Mouse (Mus musculus) forebrain, embryonic 15.5 days (tissue): ENCODE data around the gene 2810004N23Rik. TPM values are rescaled to one million over a fixed set of nuclear protein-coding genes. Genes with fewer than 3 reads are reported as not detected.

ENCODE experiments used
- ATAC-seq: fragments of 200-750 bp; cut with Nextera tagmentation; replicated peaks from 2 replicates; pipeline ENCODE4 v1.8.0; 2017; ENCODE audit warnings: mild to moderate bottlenecking, moderate TSS enrichment, moderate library complexity
- H3K27ac ChIP-seq: fragments of 300-500 bp; sonication (generic); replicated peaks from 2 replicates; pipeline ENCODE4 v1.5.1; 2015; ENCODE audit warnings: mild to moderate bottlenecking, inconsistent platforms
- H3K27me3 ChIP-seq: fragments of 300-500 bp; sonication (generic); 2 replicates; pipeline ENCODE4 v1.6.1; 2015; ENCODE audit warnings: inconsistent platforms
- H3K36me3 ChIP-seq: fragments of 300-500 bp; sonication (generic); 2 replicates; pipeline ENCODE4 v1.6.1; 2015; ENCODE audit warnings: mild to moderate bottlenecking, inconsistent platforms
- H3K4me1 ChIP-seq: fragments of 300-500 bp; sonication (generic); 2 replicates; pipeline ENCODE4 v1.6.1; 2015; ENCODE audit warnings: inconsistent platforms
- H3K4me2 ChIP-seq: fragments of 300-500 bp; sonication (generic); replicated peaks from 2 replicates; pipeline ENCODE4 v1.6.1; 2015; ENCODE audit warnings: mild to moderate bottlenecking, inconsistent platforms
- H3K4me3 ChIP-seq: fragments of 300-500 bp; sonication (generic); 2 replicates; pipeline ENCODE4 v1.5.1; 2015; ENCODE audit warnings: mild to moderate bottlenecking, inconsistent platforms
- H3K9ac ChIP-seq: fragments of 300-500 bp; sonication (generic); replicated peaks from 2 replicates; pipeline ENCODE4 v1.6.1; 2015; ENCODE audit warnings: mild to moderate bottlenecking, inconsistent platforms
- H3K9me3 ChIP-seq: fragments of 300-500 bp; sonication (generic); 2 replicates; pipeline ENCODE4 v1.6.1; 2016; ENCODE audit warnings: inconsistent platforms
- WGBS: fragments of 180-500 bp; shearing (Covaris S2); methylation state at CpG from one replicate; pipeline ENCODE4 v1.1.7; 2015; ENCODE audit warnings: mixed read lengths; 5-methylcytosine and 5-hydroxymethylcytosine counted together
- polyA plus RNA-seq: library from polyadenylated mRNA; unstranded; fragments of >200 nt; fragmentation: Nextera tagmentation; extraction: Ambion mirVana; gene quantifications from 2 replicates; pipeline ENCODE4 v1.2.1, GENCODE M21; 2015

The 2810004N23Rik gene
- polyA plus RNA-seq, 1 experiment from 2014 or later: 34.0 TPM

GRCm38 (mm10) chr8:124892596-124892995 is 29.7 kb upstream of the 2810004N23Rik start:
- Histone ChIP-seq H3K4me3 (no peak overlapping the region), H3K4me1 (peaks cover 29% of the 10 kb centered on the region), H3K27ac (no peak overlapping the region), H3K36me3 (peaks cover 67% of the 10 kb centered on the region), H3K4me2 (no peak overlapping the region), H3K9me3 (no peaks in the 10 kb centered on the region), H3K9ac (no peak overlapping the region), H3K27me3 (no peaks in the 10 kb centered on the region)
- ATAC-seq: no peak
- WGBS: 78% methylated on average over 3 of the region's 3 CpGs

GRCm38 (mm10) chr8:124888385-124888784 is 25.5 kb upstream of the 2810004N23Rik start:
- ATAC-seq: no peak
- Histone ChIP-seq H3K9ac (no peak overlapping the region), H3K4me2 (no peak overlapping the region), H3K4me1 (no peaks in the 10 kb centered on the region; the same call in 1 of the 2 replicates), H3K36me3 (peaks cover 86% of the 10 kb centered on the region), H3K4me3 (no peak overlapping the region), H3K27ac (no peak overlapping the region), H3K9me3 (no peaks in the 10 kb centered on the region), H3K27me3 (no peaks in the 10 kb centered on the region)
- 97% methylated on average over 5 of the region's 5 CpGs for WGBS

GRCm38 (mm10) chr8:124878946-124879526 is 16.1 kb upstream of the 2810004N23Rik start:
- ATAC-seq: no peak
- no peak overlapping the region for H3K27ac ChIP-seq
- no peaks in the 10 kb centered on the region for H3K9me3 ChIP-seq
- peaks cover 89% of the 10 kb centered on the region for H3K36me3 ChIP-seq
- H3K27me3 ChIP-seq: no peaks in the 10 kb centered on the region
- no peak overlapping the region for H3K9ac ChIP-seq
- H3K4me1 ChIP-seq: no peaks in the 10 kb centered on the region
- no peak overlapping the region for H3K4me2 ChIP-seq
- no peak overlapping the region for H3K4me3 ChIP-seq
- 86% methylated on average over 10 of the region's 10 CpGs for WGBS

GRCm38 (mm10) chr8:124878141-124878540 is 15.2 kb upstream of the 2810004N23Rik start:
- no peak overlapping the region for H3K4me3 ChIP-seq
- H3K27ac ChIP-seq: no peak overlapping the region
- WGBS: 94% methylated on average over 5 of the region's 5 CpGs
- no peak for ATAC-seq
- peaks cover 88% of the 10 kb centered on the region for H3K36me3 ChIP-seq
- no peak overlapping the region for H3K9ac ChIP-seq
- no peak overlapping the region for H3K4me2 ChIP-seq
- no peaks in the 10 kb centered on the region for H3K4me1 ChIP-seq
- H3K9me3 ChIP-seq: no peaks in the 10 kb centered on the region
- no peaks in the 10 kb centered on the region for H3K27me3 ChIP-seq

- Histone ChIP-seq H3K9ac (no peak overlapping the region), H3K4me1 (no peaks in the 10 kb centered on the region), H3K36me3 (peaks cover 60% of the 10 kb centered on the region), H3K27me3 (no peaks in the 10 kb centered on the region), H3K27ac (no peak overlapping the region), H3K9me3 (no peaks in the 10 kb centered on the region), H3K4me3 (no peak overlapping the region), H3K4me2 (no peak overlapping the region)
- WGBS: 88% methylated on average over 5 of the region's 5 CpGs
- no peak for ATAC-seq
Measured at GRCm38 (mm10) chr8:124872690-124873089, 9.8 kb upstream of the 2810004N23Rik start.

- 92% methylated on average over 7 of the region's 7 CpGs for WGBS
- ATAC-seq: no peak
- H3K9ac ChIP-seq: no peak overlapping the region
- no peaks in the 10 kb centered on the region for H3K27me3 ChIP-seq
- no peaks in the 10 kb centered on the region for H3K9me3 ChIP-seq
- no peak overlapping the region for H3K4me3 ChIP-seq
- H3K4me1 ChIP-seq: no peaks in the 10 kb centered on the region
- no peak overlapping the region for H3K27ac ChIP-seq
- H3K36me3 ChIP-seq: peaks cover 54% of the 10 kb centered on the region
- no peak overlapping the region for H3K4me2 ChIP-seq
Measured at GRCm38 (mm10) chr8:124872081-124872480, 9.2 kb upstream of the 2810004N23Rik start.

GRCm38 (mm10) chr8:124871474-124871873 is 8.6 kb upstream of the 2810004N23Rik start:
- Histone ChIP-seq H3K36me3 (peaks cover 49% of the 10 kb centered on the region), H3K27me3 (no peaks in the 10 kb centered on the region), H3K4me1 (no peaks in the 10 kb centered on the region), H3K9ac (no peak overlapping the region), H3K9me3 (no peaks in the 10 kb centered on the region), H3K4me3 (no peak overlapping the region), H3K27ac (no peak overlapping the region), H3K4me2 (no peak overlapping the region)
- WGBS: 94% methylated on average over 7 of the region's 7 CpGs
- no peak for ATAC-seq

GRCm38 (mm10) chr8:124869708-124870107 is 6.8 kb upstream of the 2810004N23Rik start:
- Histone ChIP-seq H3K36me3 (peaks cover 34% of the 10 kb centered on the region), H3K4me2 (no peak overlapping the region), H3K27me3 (no peaks in the 10 kb centered on the region), H3K4me3 (no peak overlapping the region), H3K4me1 (no peaks in the 10 kb centered on the region), H3K9ac (no peak overlapping the region), H3K9me3 (no peaks in the 10 kb centered on the region), H3K27ac (no peak overlapping the region)
- WGBS: 90% methylated on average over 6 of the region's 6 CpGs
- no peak for ATAC-seq

GRCm38 (mm10) chr8:124867126-124867525 is 4.2 kb upstream of the 2810004N23Rik start:
- Histone ChIP-seq H3K27me3 (no peaks in the 10 kb centered on the region), H3K4me2 (no peak overlapping the region), H3K4me3 (no peak overlapping the region), H3K9ac (no peak overlapping the region), H3K36me3 (peaks cover 10% of the 10 kb centered on the region), H3K9me3 (no peaks in the 10 kb centered on the region), H3K4me1 (peaks cover 13% of the 10 kb centered on the region), H3K27ac (no peak overlapping the region)
- WGBS: 97% methylated on average over 2 of the region's 2 CpGs
- ATAC-seq: no peak

GRCm38 (mm10) chr8:124866669-124867068 is 3.7 kb upstream of the 2810004N23Rik start:
- 84% methylated on average over 3 of the region's 3 CpGs for WGBS
- Histone ChIP-seq H3K27me3 (no peaks in the 10 kb centered on the region), H3K9me3 (no peaks in the 10 kb centered on the region), H3K4me2 (no peak overlapping the region), H3K9ac (no peak overlapping the region), H3K4me3 (no peak overlapping the region), H3K36me3 (peaks cover 5% of the 10 kb centered on the region; the same call in 1 of the 2 replicates), H3K27ac (no peak overlapping the region), H3K4me1 (peaks cover 18% of the 10 kb centered on the region)
- ATAC-seq: no peak

- 22% methylated on average over 8 of the region's 8 CpGs for WGBS
- Histone ChIP-seq H3K4me3 (peak overlapping the region; percentile 91), H3K9me3 (no peaks in the 10 kb centered on the region), H3K27me3 (no peaks in the 10 kb centered on the region), H3K9ac (peak overlapping the region; percentile 93), H3K36me3 (peaks cover 20% of the 10 kb centered on the region), H3K27ac (peak overlapping the region; percentile 86; the same call in 1 of the 2 replicates), H3K4me1 (peaks cover 21% of the 10 kb centered on the region), H3K4me2 (peak overlapping the region; percentile 81)
- ATAC-seq: no peak
Measured at GRCm38 (mm10) chr8:124863729-124864128, 809 bp upstream of the 2810004N23Rik start.

- ATAC-seq: peak; percentile 88
- under 1% methylated on average over 33 of the region's 33 CpGs for WGBS
- H3K4me1 ChIP-seq: peaks cover 21% of the 10 kb centered on the region
Measured at GRCm38 (mm10) chr8:124863163-124863677, 300 bp upstream of the 2810004N23Rik start.

GRCm38 (mm10) chr8:124860188-124860587 is 2.7 kb downstream of the 2810004N23Rik start:
- no peak overlapping the region for H3K9ac ChIP-seq
- WGBS: 92% methylated on average over 3 of the region's 3 CpGs
- H3K4me2 ChIP-seq: no peak overlapping the region
- H3K27ac ChIP-seq: no peak overlapping the region
- peaks cover 21% of the 10 kb centered on the region for H3K4me1 ChIP-seq
- H3K27me3 ChIP-seq: no peaks in the 10 kb centered on the region
- H3K36me3 ChIP-seq: peaks cover 51% of the 10 kb centered on the region
- ATAC-seq: no peak
- H3K4me3 ChIP-seq: no peak overlapping the region
- no peaks in the 10 kb centered on the region for H3K9me3 ChIP-seq

More at GRCm38 (mm10) chr8:124863163-124863677, 300 bp upstream of the 2810004N23Rik start:
- Histone ChIP-seq H3K27me3 (no peaks in the 10 kb centered on the region), H3K4me3 (peak overlapping the region; percentile 91), H3K4me2 (peak overlapping the region; percentile 81), H3K27ac (peak overlapping the region; percentile 86), H3K9ac (peak overlapping the region; percentile 93), H3K9me3 (no peaks in the 10 kb centered on the region), H3K36me3 (peaks cover 24% of the 10 kb centered on the region)
